8 mouse cellular contexts compared by ENCODE assay signal in genomic region chr3:95928658-95929503, GRCm38 (mm10). TPM values are rescaled to one million over a fixed set of nuclear protein-coding genes. Genes with fewer than 3 reads are reported as not detected.
DNase-seq lines count a peak whose midpoint lies in the region; ATAC-seq lines count a peak whose summit lies in the region.

Gene Anp32e, plus strand, starts transcription at chr3:95929246.

- H3K4me2 ChIP-seq in hindbrain, embryonic 14.5 days (replicated peaks) = peak within 1 kb of the TSS; percentile 73

- peak within 1 kb of the TSS; percentile 90 for H3K4me3 ChIP-seq in hindbrain, embryonic 14.5 days (replicated peaks; ENCODE audit: low read length)

- peak within 1 kb of the TSS; percentile 63 for H3K9ac ChIP-seq in hindbrain, embryonic 14.5 days

- H3K27ac ChIP-seq in hindbrain, embryonic 14.5 days = peak within 1 kb of the TSS; percentile 85

- WGBS in hindbrain, embryonic 14.5 days = under 1% methylated on average over 49 of the region's 49 CpGs

- peak; percentile 100 for DNase-seq in R1 (ENCODE audit: low read depth, low spot score)
- DNase-seq in cerebellum, postnatal 25 days = peak; percentile 96
- DNase-seq in frontal cortex, postnatal 25 days (ENCODE audit: low spot score in 2 of 2) = peak; percentile 92 to 96
- DNase-seq in hindbrain, embryonic 14.5 days (ENCODE audit: low spot score) = peak; percentile 98
- DNase-seq in left cerebral cortex, adult 11 months (ENCODE audit: low spot score) = peak; percentile 95
- peak; percentile 97 to 98 for DNase-seq in lung, postnatal 4 days
- DNase-seq in retina, postnatal 7 days (ENCODE audit: low read depth, low spot score) = peak; percentile 99
- peak; percentile 90 for DNase-seq in urinary bladder, adult 2 months (ENCODE audit: low spot score)

- no peaks in the 10 kb centered on the region for H3K9me3 ChIP-seq in hindbrain, embryonic 14.5 days (ENCODE audit: control insufficient read depth, low read length)

- H3K27me3 ChIP-seq in hindbrain, embryonic 14.5 days (ENCODE audit: control insufficient read depth, insufficient read depth, low read length) = no peaks in the 10 kb centered on the region

- peaks cover 6% of the 10 kb centered on the region for H3K4me1 ChIP-seq in hindbrain, embryonic 14.5 days (replicated peaks; ENCODE audit: control insufficient read depth, insufficient read depth, low read length)

- peak; percentile 100 for ATAC-seq in hindbrain, embryonic 14.5 days (ENCODE audit: low FRiP score)

- H3K36me3 ChIP-seq in hindbrain, embryonic 14.5 days (replicated peaks; ENCODE audit: control insufficient read depth, insufficient read depth) = peaks cover 2% of the 10 kb centered on the region

RNA-seq across cellular contexts. Expression of gene Anp32e, which starts in this region (rescaled TPM):
- polyA plus RNA-seq in hindbrain, embryonic 14.5 days (2014; fragmentation: Nextera tagmentation; extraction: Ambion mirVana) = 37.1 and 37.5 TPM in 2 replicates
- 53.4 and 78.9 TPM in 2 replicates for polyA plus RNA-seq in urinary bladder, adult 2 months (2012; rRNA removed)

Comparison
In these comparisons a context has a peak if more than half of its experiments do, and no peak if none do; other contexts are left out.
1. Peak in every context shown above with its lines: DNase-seq, ATAC-seq, H3K4me3 ChIP-seq and H3K27ac ChIP-seq.